Mouse (Mus musculus) retina, embryonic 14.5 days (tissue): Measurements from ENCODE around the gene Cbfa2t2.
A peak's percentile ranks its signal among the peaks of the same experiment; 100 is the strongest.

ENCODE experiments used
- DNase-seq: peaks from one replicate; pipeline ENCODE4 v3.0.0-alpha.2; 2015; ENCODE audit warnings: low spot score

The Cbfa2t2 gene

GRCm38 (mm10) chr2:154538710-154539109, 102.4 kb downstream of the Cbfa2t2 start:
- DNase-seq: peak; percentile 38

GRCm38 (mm10) chr2:154539720-154540119, 103.4 kb downstream of the Cbfa2t2 start:
- peak; percentile 73 for DNase-seq

GRCm38 (mm10) chr2:154541630-154542029, 105.3 kb downstream of the Cbfa2t2 start:
- DNase-seq: no peak

GRCm38 (mm10) chr2:154543567-154544347, 107.5 kb downstream of the Cbfa2t2 start:
- DNase-seq: no peak

- no peak for DNase-seq
Observed at GRCm38 (mm10) chr2:154546711-154547110, 110.4 kb downstream of the Cbfa2t2 start, which contains the start of gene 1700003F12Rik. 1700003F12Rik (plus strand) TSS chr2:154547085.

GRCm38 (mm10) chr2:154548688-154549087, 112.4 kb downstream of the Cbfa2t2 start:
- peak; percentile 72 for DNase-seq

GRCm38 (mm10) chr2:154549127-154549885, 113.0 kb downstream of the Cbfa2t2 start:
- DNase-seq: peak; percentile 82

GRCm38 (mm10) chr2:154549886-154550189, 113.6 kb downstream of the Cbfa2t2 start:
- no peak for DNase-seq

- peak; percentile 59 for DNase-seq
Observed at GRCm38 (mm10) chr2:154550937-154551336, 114.7 kb downstream of the Cbfa2t2 start.

- DNase-seq: no peak
Observed at GRCm38 (mm10) chr2:154551476-154551875, 115.2 kb downstream of the Cbfa2t2 start, which contains the start of gene Actl10. Actl10 (plus strand) TSS chr2:154551776.

GRCm38 (mm10) chr2:154551927-154552326, 115.6 kb downstream of the Cbfa2t2 start:
- no peak for DNase-seq

- DNase-seq: peak; percentile 70
Observed at GRCm38 (mm10) chr2:154552424-154552907, 116.2 kb downstream of the Cbfa2t2 start.

GRCm38 (mm10) chr2:154555235-154555634, 119.0 kb downstream of the Cbfa2t2 start:
- no peak for DNase-seq

- no peak for DNase-seq
Observed at GRCm38 (mm10) chr2:154557184-154557832, 121.0 kb downstream of the Cbfa2t2 start.

- DNase-seq: peak; percentile 63
Observed at GRCm38 (mm10) chr2:154558264-154559039, 122.2 kb downstream of the Cbfa2t2 start, which contains the start of gene Necab3. Necab3 (minus strand) TSS chr2:154558890.

- no peak for DNase-seq
Observed at GRCm38 (mm10) chr2:154563612-154564170, 127.4 kb downstream of the Cbfa2t2 start.

GRCm38 (mm10) chr2:154565562-154565961, 129.3 kb downstream of the Cbfa2t2 start:
- no peak for DNase-seq

GRCm38 (mm10) chr2:154566641-154567040, 130.4 kb downstream of the Cbfa2t2 start:
- DNase-seq: no peak

- no peak for DNase-seq
Observed at GRCm38 (mm10) chr2:154567766-154568165, 131.5 kb downstream of the Cbfa2t2 start.

- peak; percentile 66 for DNase-seq
Observed at GRCm38 (mm10) chr2:154568329-154569070, 132.2 kb downstream of the Cbfa2t2 start.
